Mouse (Mus musculus): ENCODE data around the gene Ifi205.

Ifi205 gene

DNA sequence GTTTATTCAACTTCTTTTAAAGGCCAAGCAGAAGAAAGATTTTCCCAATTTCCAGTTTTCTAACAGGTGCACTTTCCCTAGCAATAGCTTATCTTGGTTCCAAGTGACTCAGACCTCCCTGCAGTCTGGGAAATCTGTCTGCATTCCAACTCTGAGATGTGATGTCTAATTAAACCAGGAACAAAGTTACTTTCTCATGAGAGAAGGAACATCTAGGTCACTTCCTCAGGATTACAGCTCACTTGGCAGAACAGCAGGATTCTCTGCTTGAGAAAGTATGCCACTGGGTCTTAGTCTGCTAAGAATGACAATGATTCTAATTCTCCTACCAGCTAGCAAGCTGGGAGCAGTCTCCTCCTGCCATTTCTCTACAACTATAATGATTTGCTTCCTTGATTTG is 58.5 kb downstream of the Ifi205 start:
- no peak for DNase-seq (ENCODE audit: low spot score in 2 of 2)
